ENCODE assay signal across 9 mouse cellular contexts in genomic region chr5:125154989-125155388, GRCm38 (mm10). TPM values are rescaled to one million over a fixed set of nuclear protein-coding genes. Genes with fewer than 3 reads are reported as not detected.
A peak's percentile ranks its signal among the peaks of the same experiment; 100 is the strongest.
DNase-seq lines count a peak whose midpoint lies in the region; ATAC-seq lines count a peak whose summit lies in the region.
"Had no signal": no experiment of that assay in that cellular context is flagged by ENCODE, and none has a peak within 500 bp of the region (broad histone marks: within the 10 kb centered on the region; RNA-seq: fewer than 3 reads in every experiment).

No protein-coding gene starts in this region.

- H3K9me3 ChIP-seq in embryonic facial prominence, embryonic 10.5 days, result no peaks in the 10 kb centered on the region
- no peaks in the 10 kb centered on the region for H3K9me3 ChIP-seq in hindbrain, embryonic 12.5 days (replicated peaks)
- H3K9me3 ChIP-seq in neural tube, embryonic 15.5 days (replicated peaks), result no peaks in the 10 kb centered on the region
- H3K9me3 ChIP-seq: heart, embryonic 15.5 days; liver, embryonic 15.5 days had no signal

- peak overlapping the region; percentile 83 for H3K27ac ChIP-seq in embryonic facial prominence, embryonic 10.5 days (replicated peaks)
- peak overlapping the region; percentile 97 for H3K27ac ChIP-seq in hindbrain, embryonic 12.5 days
- peak overlapping the region; percentile 89 for H3K27ac ChIP-seq in neural tube, embryonic 15.5 days (replicated peaks)
- H3K27ac ChIP-seq: heart, embryonic 15.5 days; liver, embryonic 15.5 days had no signal

- no peak overlapping the region for H3K9ac ChIP-seq in hindbrain, embryonic 12.5 days
- no peak overlapping the region for H3K9ac ChIP-seq in neural tube, embryonic 15.5 days (replicated peaks)
- H3K9ac ChIP-seq: heart, embryonic 15.5 days; liver, embryonic 15.5 days had no signal

- H3K27me3 ChIP-seq in embryonic facial prominence, embryonic 10.5 days (replicated peaks; ENCODE audit: low read depth, poor library complexity, severe bottlenecking), result no peaks in the 10 kb centered on the region
- no peaks in the 10 kb centered on the region for H3K27me3 ChIP-seq in hindbrain, embryonic 12.5 days
- H3K27me3 ChIP-seq in neural tube, embryonic 15.5 days (replicated peaks), result no peaks in the 10 kb centered on the region
- H3K27me3 ChIP-seq: heart, embryonic 15.5 days; liver, embryonic 15.5 days had no signal

- peaks cover 14% of the 10 kb centered on the region; the same call in 1 of the 2 replicates for H3K36me3 ChIP-seq in embryonic facial prominence, embryonic 10.5 days (replicated peaks)
- no peaks in the 10 kb centered on the region for H3K36me3 ChIP-seq in hindbrain, embryonic 12.5 days
- no peaks in the 10 kb centered on the region for H3K36me3 ChIP-seq in neural tube, embryonic 15.5 days
- H3K36me3 ChIP-seq: heart, embryonic 15.5 days; liver, embryonic 15.5 days had no signal

- WGBS in embryonic facial prominence, embryonic 10.5 days, result 87% methylated on average over 5 of the region's 5 CpGs
- 63% methylated on average over 5 of the region's 5 CpGs for WGBS in hindbrain, embryonic 12.5 days
- 20% methylated on average over 5 of the region's 5 CpGs for WGBS in neural tube, embryonic 15.5 days

- no peak for ATAC-seq in hindbrain, embryonic 12.5 days (ENCODE audit: low FRiP score)
- no peak for ATAC-seq in neural tube, embryonic 15.5 days (ENCODE audit: low FRiP score)
- ATAC-seq in megakaryocyte progenitor cell, adult 5-6 weeks (replicated peaks; ENCODE audit: poor library complexity), result no peak

- DNase-seq in urinary bladder, postnatal 14 days (ENCODE audit: low spot score), result peak; percentile 47
- DNase-seq in urinary bladder, adult 2 months (ENCODE audit: low spot score), result no peak
- DNase-seq in embryonic facial prominence, embryonic 10.5 days (ENCODE audit: low spot score), result no peak
- DNase-seq in urinary bladder, postnatal 25 days (ENCODE audit: low spot score), result no peak

- no peak overlapping the region for H3K4me3 ChIP-seq in embryonic facial prominence, embryonic 10.5 days
- no peak overlapping the region for H3K4me3 ChIP-seq in hindbrain, embryonic 12.5 days
- H3K4me3 ChIP-seq in neural tube, embryonic 15.5 days (replicated peaks), result no peak overlapping the region
- H3K4me3 ChIP-seq: heart, embryonic 15.5 days; liver, embryonic 15.5 days had no signal

- H3K4me2 ChIP-seq in hindbrain, embryonic 12.5 days (replicated peaks), result no peak overlapping the region
- H3K4me2 ChIP-seq in neural tube, embryonic 15.5 days, result no peak overlapping the region
- H3K4me2 ChIP-seq: heart, embryonic 15.5 days; liver, embryonic 15.5 days had no signal

- H3K4me1 ChIP-seq in embryonic facial prominence, embryonic 10.5 days, result peaks cover 95% of the 10 kb centered on the region
- H3K4me1 ChIP-seq in hindbrain, embryonic 12.5 days, result peaks cover 96% of the 10 kb centered on the region
- peaks cover 97% of the 10 kb centered on the region for H3K4me1 ChIP-seq in neural tube, embryonic 15.5 days

RNA-seq across cellular contexts. Expression of gene Ncor2, which starts 24.0 kb away (rescaled TPM):
- 24.5 and 61.9 TPM in 2 replicates for polyA plus RNA-seq in urinary bladder, adult 2 months (2012; rRNA removed)
- polyA plus RNA-seq in embryonic facial prominence, embryonic 10.5 days (2016; fragmentation: Nextera tagmentation; extraction: Ambion mirVana), result 19.2 and 19.8 TPM in 2 replicates
- 30.2 and 31.0 TPM in 2 replicates for polyA plus RNA-seq in hindbrain, embryonic 12.5 days (2016; fragmentation: Nextera tagmentation; extraction: Ambion mirVana)
- 24.2 and 28.5 TPM in 2 replicates for polyA plus RNA-seq in neural tube, embryonic 15.5 days (2015; fragmentation: Nextera tagmentation; extraction: Ambion mirVana)
- total RNA-seq in megakaryocyte progenitor cell, adult 5-6 weeks (2015), result 50.1 and 57.3 TPM in 2 replicates
- total RNA-seq in megakaryocyte progenitor cell, adult 5-6 weeks (2017), result 8.4 and 10.9 TPM in 2 replicates
